Comparison of ENCODE assay signal across 8 mouse cellular contexts in genomic region chr19:7416834-7417735, GRCm38 (mm10). TPM values are rescaled to one million over a fixed set of nuclear protein-coding genes. Genes with fewer than 3 reads are reported as not detected.
DNase-seq lines count a peak whose midpoint lies in the region; ATAC-seq and TF ChIP-seq lines count a peak whose summit lies in the region.

2700081O15Rik (plus strand) TSS chr19:7417625.

- peak within 1 kb of the TSS; percentile 98 for H3K4me2 ChIP-seq in lung, postnatal 0 days (replicated peaks; ENCODE audit: low read depth, low read length)

- peak within 1 kb of the TSS; percentile 75 for H3K27ac ChIP-seq in lung, postnatal 0 days (ENCODE audit: low read length)

- no peak for TF ChIP-seq CTCF in lung, postnatal 0 days (IDR thresholded peaks at IDR 0.05)

- intact Hi-C loops in heart, postnatal 36 days (cut with DNase I) = loop anchor here (1.0 to 5.0 kb wide), 4 partner anchors 17 to 350 kb away; partner anchors contain the start of gene Naa40

- WGBS in lung, postnatal 0 days = 1% methylated on average over 73 of the region's 107 CpGs

- H3K4me1 ChIP-seq in lung, postnatal 0 days (ENCODE audit: insufficient read depth, low read depth, low read length) = peaks cover 12% of the 10 kb centered on the region; the same call in 1 of the 2 replicates

- peak; percentile 73 for DNase-seq in MN1 (ENCODE audit: low spot score)
- peak; percentile 58 for DNase-seq in cerebellum, adult 11-12 months
- DNase-seq in heart, postnatal 36 days = peak; percentile 77 to 89
- peak; percentile 65 for DNase-seq in layer of hippocampus, adult 9-11 months
- DNase-seq in lung, postnatal 0 days (ENCODE audit: low spot score) = peak; percentile 82
- peak; percentile 91 for DNase-seq in retina, postnatal 1 day
- DNase-seq in urinary bladder, adult 2 months (ENCODE audit: low spot score) = peak; percentile 69

- no peaks in the 10 kb centered on the region for H3K9me3 ChIP-seq in lung, postnatal 0 days (ENCODE audit: low read length)

- no peaks in the 10 kb centered on the region for H3K36me3 ChIP-seq in lung, postnatal 0 days (ENCODE audit: insufficient read depth, low read length)

- H3K9ac ChIP-seq in lung, postnatal 0 days (replicated peaks; ENCODE audit: low read depth) = peak within 1 kb of the TSS; percentile 54

- peak; percentile 35 for ATAC-seq in frontal cortex, adult (ENCODE audit: low TSS enrichment)
- peak; percentile 70 for ATAC-seq in lung, postnatal 0 days

- TF ChIP-seq EP300 in lung, postnatal 0 days (IDR thresholded peaks at IDR 0.05) = no peak

- H3K27me3 ChIP-seq in lung, postnatal 0 days (replicated peaks; ENCODE audit: insufficient read depth, low read length) = no peaks in the 10 kb centered on the region

- peak within 1 kb of the TSS; percentile 74 for H3K4me3 ChIP-seq in lung, postnatal 0 days (ENCODE audit: low read depth, low read length)

RNA-seq across cellular contexts. Expression of gene 2700081O15Rik, which starts in this region (rescaled TPM):
- total RNA-seq in heart, postnatal 36 days (2021) = 10 to 100 TPM; 15.3 to 17.7 TPM
- 4.4 and 5.0 TPM in 2 replicates for polyA plus RNA-seq in lung, postnatal 0 days (2015; fragmentation: Nextera tagmentation; extraction: Ambion mirVana)
- polyA plus RNA-seq in urinary bladder, adult 2 months (2012; rRNA removed) = 26.9 and 34.5 TPM in 2 replicates

Comparison
In these comparisons a context has a peak if more than half of its experiments do, and no peak if none do; other contexts are left out.
1. Peak in every context shown above with its lines: DNase-seq, ATAC-seq, H3K4me3 ChIP-seq and H3K27ac ChIP-seq.